Mouse (Mus musculus): Measurements from ENCODE around the gene Ccr3. TPM values are rescaled to one million over a fixed set of nuclear protein-coding genes. Genes with fewer than 3 reads are reported as not detected.
A peak's percentile ranks its signal among the peaks of the same experiment; 100 is the strongest.

Ccr3 gene
- total RNA-seq (2015) (0.42 and 0.49 TPM in 2 replicates), total RNA-seq (2017) (0.42 and 0.57 TPM in 2 replicates)

DNA sequence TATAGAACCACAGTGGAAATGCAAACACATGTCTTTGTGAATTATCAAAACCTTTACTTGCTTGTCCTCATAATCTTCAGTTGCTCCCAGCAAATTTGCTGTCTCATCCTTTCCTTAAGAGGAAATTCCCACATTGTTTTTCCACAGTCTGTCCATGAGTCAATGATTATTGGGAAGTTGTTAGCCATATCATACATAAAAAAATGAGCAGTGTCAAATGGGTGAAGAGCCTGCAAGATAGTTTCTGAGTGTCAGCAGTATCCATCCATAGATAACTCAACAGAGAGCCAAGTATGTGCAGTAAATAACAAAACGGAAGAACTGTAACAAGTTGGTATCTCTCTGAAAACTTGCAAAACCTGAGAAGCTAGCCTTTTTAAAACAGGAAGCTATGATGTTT is at the start of gene Ccr3:
Gene Ccr3 (plus strand): TSS at position 301 of the 400 bp plus-strand sequence.
- ATAC-seq (replicated peaks; ENCODE audit: poor library complexity) = no peak

DNA sequence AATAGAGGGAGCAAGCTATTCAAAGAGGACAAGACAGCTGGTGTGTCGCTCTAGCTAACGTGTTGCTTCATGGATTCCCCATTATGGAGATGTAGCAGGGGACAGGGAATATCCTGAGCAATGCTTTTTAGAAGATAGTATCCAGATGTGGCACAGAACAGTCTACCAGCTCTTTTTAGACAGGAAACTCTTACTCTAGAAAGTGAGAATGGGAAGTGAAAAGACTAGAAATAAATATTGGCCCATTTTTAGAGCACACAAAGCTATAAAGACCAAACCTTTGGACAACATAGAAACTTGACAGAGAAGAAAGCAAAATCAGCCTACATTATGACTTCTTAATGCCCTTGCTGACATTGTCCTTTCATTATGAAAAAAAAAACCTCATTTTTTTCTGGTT is 46.1 kb upstream of the Ccr3 start:
- no peak for ATAC-seq (replicated peaks; ENCODE audit: poor library complexity)

DNA sequence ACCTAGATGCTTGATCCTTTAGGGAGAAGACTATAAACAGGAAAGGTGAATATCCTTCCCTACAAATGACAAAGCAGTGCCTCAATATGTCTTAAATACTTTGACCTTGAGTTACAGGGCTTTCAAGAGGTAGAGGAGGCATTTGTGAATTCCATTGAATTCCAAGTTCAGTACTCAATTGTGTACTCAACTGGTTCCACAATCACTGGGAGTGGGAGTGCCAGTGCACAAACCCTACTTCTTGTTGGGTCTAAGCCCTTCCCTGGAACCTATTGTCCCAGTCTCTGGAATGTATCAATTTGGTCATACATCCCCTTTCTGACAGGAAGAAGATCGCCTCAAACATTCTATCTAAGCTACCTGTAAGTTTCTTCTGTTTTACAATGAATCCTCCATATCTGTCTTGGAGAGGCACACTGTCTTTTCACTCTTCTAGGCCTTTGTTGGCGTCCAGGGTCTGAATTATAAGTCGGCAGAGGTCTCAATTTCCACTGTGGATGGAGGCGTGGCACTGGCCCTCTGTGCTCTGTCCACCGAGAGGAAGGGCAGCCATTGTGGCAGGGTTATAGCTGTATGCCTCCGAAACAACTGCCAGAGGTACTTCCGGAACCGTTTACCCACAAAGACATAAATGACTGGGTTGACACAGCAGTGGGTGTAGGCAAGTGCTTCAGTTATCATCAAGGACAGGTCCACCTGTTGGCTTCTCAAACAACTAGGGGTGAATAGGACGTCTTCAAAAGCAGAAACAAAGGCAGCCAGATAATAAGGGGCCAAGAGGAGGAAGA is 44.7 kb upstream of the Ccr3 start:
- ATAC-seq (replicated peaks; ENCODE audit: poor library complexity) = no peak

DNA sequence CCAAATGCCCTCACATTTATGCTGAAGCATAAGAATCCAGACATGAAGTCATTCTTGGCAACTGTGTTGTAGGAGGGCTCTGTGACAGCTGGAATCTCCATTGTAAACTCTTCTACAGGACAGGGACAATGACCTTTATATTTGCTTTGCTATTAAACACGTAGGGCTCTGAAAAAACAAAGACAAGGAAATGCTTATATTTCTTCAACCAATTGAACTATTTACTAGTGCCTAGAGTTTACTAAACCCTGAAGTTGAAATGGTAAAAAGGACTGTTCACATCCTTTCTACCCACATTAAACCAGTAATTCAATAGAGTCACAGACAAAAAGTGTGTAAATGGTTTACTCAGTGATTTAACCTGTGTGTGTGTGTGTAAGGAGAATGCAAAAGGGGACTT is 43.5 kb upstream of the Ccr3 start, which contains the start of gene Ccr1l1:
Gene Ccr1l1 (minus strand): TSS at position 101 of the 400 bp plus-strand sequence.
- ATAC-seq (replicated peaks; ENCODE audit: poor library complexity) = no peak

DNA sequence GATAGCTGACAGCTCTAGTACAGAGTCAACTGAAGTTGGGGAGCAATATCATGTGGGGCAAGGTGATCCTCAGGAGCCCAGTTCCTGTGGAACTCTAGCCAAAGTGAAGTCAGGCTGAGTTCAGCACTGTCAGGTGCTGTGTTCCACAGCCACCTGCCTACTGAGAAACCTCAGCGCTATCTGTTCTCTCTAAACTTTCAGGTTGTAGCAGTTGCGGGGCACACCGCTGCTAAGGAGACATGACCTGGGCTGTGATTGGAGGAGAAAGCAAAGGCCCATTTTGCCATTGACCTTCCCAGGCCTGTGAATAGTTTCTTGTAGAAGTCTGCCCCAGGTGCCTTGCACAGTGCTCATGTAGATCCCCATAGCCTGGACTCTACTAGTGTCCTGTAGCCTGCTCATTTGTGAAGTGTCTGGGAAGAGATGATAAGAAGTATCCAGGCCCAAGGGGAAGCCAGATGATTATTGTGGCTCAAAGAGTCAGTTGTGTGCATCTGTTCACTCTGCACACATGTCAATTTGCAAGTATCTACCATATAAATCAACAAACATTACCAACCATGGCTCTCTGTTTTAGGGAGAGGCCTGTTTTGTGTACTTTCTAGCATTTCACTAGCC is 40.8 kb upstream of the Ccr3 start:
- peak; percentile 45 for ATAC-seq (replicated peaks; ENCODE audit: poor library complexity)

DNA sequence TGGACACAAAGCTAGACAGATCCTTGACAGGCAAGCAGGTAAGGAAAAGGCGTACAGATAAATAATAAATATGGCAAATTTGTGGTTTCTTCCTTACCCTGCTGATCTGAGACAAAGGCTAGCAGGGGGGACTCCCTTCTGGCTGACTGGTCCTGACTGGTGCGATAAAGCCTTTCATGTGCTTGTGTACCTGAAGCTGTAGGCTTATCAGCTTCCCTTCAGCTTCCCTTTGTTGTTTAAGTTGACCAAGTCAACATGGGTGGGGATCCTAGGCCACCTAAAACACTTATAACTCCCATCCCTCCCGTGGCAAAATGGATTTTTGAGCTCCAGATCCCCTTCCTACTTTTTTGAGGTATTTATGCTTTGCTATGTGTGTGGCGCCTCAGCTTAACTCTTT is 39.9 kb upstream of the Ccr3 start:
- peak; percentile 45 for ATAC-seq (replicated peaks; ENCODE audit: poor library complexity)

DNA sequence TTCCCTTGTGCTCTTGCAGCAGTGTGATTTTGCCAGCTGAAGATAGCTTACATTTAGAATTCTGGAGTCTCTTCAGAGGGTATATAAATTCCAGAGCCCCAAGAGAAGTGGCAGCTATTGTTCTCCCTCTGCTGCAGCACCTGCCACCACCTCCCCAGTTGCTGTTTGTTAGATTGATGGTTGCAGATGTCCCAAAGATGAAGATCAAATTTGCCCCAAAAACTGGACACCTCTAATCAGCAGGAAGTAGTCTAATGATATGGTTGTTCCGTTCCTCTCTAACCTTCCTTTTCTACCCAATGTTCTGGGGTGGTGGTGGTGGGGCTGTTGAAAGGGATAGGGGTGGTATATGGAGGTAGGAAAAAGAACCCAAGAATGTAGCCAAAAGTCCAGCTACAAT is 39.1 kb upstream of the Ccr3 start:
- ATAC-seq (replicated peaks; ENCODE audit: poor library complexity) = no peak

DNA sequence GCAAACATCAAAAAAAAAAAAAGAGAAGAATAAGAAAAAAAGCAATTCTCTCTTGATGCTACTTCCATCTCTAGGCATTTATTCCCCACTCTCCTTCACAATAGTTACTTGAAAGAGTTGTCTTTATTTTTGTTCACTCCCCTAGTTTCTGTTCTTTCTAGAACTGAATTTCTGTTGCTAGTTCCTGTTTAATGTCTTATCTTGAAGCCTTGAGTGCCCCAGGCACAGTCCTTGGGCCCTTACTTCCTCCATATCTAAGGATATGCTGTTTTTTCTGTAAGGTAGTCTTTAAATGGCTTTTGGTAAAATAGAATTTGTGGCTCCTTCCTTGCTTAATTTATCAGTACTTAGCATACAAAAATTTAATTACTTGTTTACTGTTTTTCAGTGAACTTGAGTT is 36.8 kb upstream of the Ccr3 start:
- ATAC-seq (replicated peaks; ENCODE audit: poor library complexity) = peak; percentile 15

DNA sequence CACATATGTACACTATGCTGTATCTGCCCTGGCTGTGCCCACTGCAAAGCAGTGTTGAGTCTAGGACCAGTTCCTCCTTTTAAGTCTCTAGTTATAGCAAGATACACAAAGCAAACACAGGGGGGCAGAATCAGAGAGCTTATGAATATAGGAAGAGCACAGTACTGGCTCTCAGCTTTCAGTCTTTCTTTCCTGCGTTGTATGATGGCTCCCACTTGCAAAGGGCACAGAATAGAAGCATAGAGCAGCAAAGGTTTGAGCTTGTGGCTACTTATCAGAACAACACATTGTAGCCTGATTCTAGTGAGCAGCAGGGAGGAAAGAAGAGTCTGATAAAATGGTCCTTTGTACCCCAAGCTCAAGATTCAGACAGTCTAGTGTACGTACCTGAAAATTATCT is 35.6 kb upstream of the Ccr3 start:
- ATAC-seq (replicated peaks; ENCODE audit: poor library complexity) = peak; percentile 74

DNA sequence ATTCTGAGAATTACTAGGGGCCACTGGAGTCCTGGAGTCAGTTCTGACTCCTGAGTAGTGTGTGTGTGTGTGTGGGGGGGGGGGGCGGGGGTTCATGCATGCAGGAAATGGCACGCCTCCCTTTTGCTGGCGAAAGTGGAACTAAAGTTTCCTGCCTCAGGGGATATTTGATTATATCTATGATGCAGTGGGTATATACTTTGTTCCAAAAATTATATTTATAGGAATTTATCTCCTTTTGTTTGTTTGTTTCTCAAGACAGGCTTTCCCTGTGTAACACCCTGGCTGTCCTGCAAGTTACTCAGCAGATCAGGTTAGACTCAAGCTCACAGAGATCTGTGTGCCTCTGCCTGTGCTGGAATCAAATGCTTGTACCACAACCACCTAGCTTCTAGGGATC is 32.1 kb upstream of the Ccr3 start:
- ATAC-seq (replicated peaks; ENCODE audit: poor library complexity) = no peak

DNA sequence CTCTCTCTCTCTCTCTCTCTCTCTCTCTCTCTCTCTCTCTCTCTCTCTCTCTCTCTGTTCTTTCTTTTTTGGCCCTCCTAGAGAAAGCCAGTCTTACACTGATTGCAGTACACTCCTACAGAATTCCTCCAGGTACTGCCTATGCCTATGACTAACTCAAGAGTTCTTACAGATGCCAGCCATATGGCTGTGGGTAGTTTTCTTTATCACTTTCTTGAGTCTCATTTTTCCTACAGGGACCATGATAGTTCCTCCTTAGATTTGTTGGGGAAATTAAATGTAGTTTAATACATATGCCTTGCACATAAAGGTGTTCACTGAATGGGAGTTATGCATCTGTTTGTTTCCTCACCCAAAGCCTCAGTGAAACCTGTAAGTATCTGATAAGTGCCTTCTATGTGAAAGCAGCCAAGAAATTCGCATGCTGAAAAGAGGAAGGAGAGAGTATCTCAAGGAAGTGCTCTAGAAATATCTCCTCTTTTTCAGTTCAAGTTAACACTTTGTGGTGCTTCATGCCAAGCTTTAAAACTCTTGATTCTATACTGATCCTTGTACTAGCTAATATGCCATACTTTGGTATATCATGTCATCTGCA is 30.4 kb upstream of the Ccr3 start:
- peak; percentile 91 for ATAC-seq (replicated peaks; ENCODE audit: poor library complexity)

DNA sequence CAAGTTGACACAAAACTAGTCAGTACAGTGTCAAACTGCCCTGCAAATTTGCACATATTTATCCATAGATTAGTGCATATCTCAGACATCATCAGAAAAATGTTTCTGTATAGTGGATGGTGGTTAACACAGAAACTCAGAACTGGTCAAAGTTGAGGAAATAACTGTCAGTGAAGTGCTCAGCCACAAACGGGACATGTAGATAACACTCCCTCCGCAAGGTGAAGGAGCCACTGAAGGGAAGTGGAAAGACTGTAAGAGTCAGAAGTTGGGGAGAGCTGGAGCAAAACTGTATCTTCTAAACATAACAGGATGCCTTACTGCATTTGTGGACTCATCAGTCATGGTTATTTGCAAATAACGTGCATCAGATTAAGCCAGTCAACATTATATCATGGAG is 24.1 kb upstream of the Ccr3 start:
- ATAC-seq (replicated peaks; ENCODE audit: poor library complexity) = peak; percentile 78

DNA sequence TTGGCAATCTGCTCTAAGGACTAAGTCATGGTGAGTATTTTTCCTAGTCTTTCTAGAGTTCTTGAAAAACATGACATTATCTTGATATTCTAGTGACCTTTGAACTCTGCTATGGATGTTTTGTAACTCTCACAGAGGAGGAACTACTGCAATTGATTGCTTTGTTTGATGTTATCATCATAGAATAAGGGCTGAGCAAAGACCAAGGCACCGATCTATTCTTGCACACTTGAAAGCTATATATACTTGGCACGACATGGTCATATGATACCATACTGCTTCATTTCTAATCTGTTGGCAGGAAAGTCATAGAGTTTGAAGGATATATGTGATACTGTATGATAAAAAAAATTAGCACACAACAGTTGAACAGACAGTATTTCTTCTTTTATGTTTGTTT is 22.0 kb upstream of the Ccr3 start:
- ATAC-seq (replicated peaks; ENCODE audit: poor library complexity) = no peak

DNA sequence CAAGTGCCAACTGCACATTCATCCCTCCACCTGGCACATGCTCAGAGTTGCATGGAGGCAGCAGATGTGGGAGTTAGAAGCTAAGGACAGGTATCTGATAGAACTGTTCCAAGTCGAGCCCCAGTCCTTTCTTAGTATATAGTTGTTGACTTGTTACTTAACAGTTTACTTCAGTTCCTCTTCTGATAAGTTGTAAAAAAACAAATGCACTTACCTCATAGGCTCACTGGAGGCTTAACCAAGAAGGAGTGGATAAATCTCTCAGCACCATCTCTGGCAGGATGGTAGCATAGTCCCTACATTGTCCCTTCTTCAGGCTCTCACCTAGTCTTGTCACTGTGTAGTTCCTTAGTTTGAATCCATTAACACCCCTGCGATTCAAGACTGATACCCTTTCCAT is 9.1 kb upstream of the Ccr3 start:
- peak; percentile 18; the same call in 1 of the 2 replicates for ATAC-seq (replicated peaks; ENCODE audit: poor library complexity)

DNA sequence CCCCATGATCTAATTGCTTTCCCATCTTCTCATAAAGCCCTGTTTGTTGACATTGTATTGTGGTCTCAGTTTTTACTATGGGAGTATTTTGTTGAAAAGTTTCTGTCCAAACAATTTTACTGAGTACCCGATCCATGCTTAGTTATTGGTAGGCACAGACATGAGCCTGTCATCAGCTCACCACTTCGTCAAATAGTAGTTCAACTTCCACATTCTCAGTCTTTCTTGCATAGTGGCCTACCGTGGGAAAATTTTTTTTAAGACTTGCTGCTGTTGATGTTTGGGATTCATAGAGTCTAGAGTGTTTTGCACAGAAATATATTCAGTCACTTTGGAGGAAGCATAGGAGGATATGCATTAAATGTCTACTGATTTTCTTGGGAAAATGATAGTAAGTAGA is 8.5 kb upstream of the Ccr3 start:
- ATAC-seq (replicated peaks; ENCODE audit: poor library complexity) = no peak

DNA sequence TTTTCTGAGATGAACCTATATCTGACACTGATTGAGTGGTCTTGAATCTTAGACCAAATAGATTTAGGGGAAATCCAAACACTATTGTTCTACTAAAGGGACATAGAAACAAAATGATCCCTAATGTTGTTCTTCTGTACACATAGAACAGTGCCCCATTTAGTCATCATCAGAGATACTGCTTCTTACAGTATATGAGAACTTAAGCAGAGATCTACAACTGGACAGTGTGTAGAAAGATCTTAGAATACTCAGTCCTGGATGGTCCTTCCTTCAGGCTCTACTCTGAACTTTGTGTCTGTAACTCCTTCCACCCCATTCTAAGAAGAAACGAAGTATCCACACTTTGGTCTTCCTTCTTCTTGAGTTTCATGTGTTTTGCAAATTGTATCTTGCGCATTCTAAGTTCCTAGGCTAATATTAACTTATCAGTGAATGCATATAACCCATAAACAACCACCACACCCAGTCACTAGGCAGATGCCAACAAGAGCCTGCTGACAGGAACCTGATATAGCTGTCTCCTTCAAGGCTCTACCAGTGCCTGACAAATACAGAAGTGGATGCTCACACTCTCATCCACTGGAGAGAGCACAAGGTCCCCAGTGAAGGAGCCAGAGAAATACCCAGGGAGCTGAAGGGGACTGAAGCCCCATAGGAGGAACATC is 6.7 kb upstream of the Ccr3 start:
- ATAC-seq (replicated peaks; ENCODE audit: poor library complexity) = peak; percentile 47; the same call in 1 of the 2 replicates

DNA sequence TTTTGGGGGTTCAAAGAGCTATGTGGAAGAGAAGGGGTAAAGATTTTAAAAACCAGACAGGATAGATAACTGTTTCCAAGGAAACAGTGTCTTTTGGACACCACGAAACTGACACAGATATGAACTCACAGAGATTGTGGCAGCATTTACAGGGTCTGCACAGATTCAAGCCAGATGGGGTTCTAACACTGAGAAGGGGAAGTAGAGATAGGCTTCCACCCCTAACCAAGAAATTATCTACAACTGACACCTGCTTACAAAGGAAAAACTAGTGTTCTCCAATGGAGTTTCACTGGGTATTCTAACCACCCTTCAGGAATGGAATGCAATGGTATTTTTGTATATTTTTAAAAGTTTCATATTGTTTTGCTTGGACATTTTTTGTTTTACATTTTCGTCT is 5.7 kb upstream of the Ccr3 start:
- peak; percentile 78 for ATAC-seq (replicated peaks; ENCODE audit: poor library complexity)

DNA sequence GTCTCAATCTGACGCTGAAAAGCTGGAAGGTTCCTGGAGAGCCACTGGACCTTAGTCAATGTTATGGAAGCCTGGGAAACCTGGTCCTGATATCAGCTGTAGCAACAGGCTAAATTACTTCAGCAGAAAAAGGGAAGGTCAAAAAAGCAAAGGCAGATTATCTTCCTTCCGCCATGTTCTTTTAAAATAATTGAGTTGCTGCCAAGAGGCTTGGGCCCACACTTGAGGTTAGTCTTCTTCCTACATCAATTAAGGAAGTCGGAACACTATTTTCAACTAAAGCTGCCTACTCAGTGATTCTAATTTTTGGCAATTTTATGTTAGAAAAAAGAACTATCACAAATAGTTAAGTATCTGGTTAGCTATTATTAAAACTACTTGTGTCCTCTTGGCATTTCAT is 1.9 kb upstream of the Ccr3 start:
- peak; percentile 58 for ATAC-seq (replicated peaks; ENCODE audit: poor library complexity)

DNA sequence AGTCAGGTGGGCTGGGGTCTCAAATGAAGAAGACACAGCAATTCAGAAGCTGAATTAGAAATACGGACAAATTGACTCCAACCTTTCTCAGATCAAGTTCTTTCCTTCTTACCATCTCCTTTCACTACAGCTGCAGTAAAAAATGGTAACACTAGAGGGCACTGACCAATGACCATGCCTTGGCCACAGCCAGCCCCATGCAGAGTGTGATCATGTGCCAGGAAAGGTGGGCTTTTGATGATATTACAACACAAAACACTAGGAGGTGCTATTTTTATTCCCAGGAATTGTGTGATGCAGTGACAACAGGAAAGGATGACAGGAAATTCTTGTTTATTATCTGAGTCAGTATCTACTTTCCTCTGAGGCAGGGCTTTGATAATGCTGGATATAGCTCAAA is 11.6 kb downstream of the Ccr3 start:
- peak; percentile 81 for ATAC-seq (replicated peaks; ENCODE audit: poor library complexity)

DNA sequence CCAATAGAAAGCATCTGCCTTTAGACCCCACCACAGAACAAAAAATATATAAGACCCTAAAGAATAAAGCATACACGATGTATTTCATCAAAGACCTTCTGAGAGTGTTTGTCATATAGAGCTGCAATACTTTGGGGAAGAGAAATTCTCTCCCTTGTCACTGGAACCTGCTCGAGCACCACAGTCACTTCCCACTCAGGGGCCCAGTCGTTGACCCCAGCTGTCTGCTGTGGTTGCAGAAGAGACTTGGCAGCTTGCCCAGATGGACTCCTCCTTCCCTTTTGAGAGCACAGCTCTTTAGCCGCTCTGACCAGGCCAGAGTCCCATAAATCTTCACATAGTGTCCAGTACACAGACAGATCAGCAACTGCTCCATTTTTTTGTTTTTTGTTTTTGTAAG is 15.9 kb downstream of the Ccr3 start:
- peak; percentile 81 for ATAC-seq (replicated peaks; ENCODE audit: poor library complexity)

DNA sequence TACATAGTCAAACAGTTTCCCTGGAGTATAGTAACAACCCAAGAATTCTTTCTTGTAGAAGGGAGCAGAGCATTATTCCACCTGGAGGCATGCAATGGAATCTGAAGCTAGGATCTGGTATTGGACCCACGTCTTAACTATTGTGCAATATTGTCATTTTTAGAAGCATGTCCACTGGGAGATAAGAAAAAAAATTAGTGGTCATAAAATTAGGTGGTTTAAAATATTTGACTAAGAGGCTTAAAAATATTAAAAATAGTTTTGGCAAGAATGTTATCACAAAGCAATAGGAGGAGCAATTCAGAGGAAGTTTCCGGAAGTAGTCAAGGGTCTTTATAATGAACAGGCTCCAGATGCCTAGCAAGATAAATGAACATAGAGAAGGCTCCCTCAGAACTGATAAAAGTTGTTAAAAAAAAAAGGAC is 16.4 kb downstream of the Ccr3 start:
- ATAC-seq (replicated peaks; ENCODE audit: poor library complexity) = peak; percentile 43

DNA sequence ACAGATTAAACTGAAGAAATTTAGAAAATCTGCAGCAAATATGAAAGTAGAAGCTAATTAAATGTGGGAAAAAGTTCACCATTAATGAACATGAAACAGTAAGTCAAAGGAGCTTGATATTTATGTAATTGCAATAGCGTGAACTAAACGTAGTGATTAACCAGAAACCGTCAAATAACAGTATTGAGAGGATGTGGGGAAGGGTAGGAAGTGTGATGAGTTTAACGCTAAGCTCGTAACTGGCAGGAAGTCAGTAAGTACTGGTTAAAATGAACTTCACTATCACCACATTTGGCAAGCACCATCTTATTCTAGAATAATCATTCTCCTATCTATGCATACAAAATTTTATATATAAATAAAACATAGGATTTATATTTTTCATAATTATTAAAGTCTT is 17.2 kb downstream of the Ccr3 start:
- peak; percentile 44 for ATAC-seq (replicated peaks; ENCODE audit: poor library complexity)

Data from megakaryocyte progenitor cell, adult 5-6 weeks (primary cell).